Mouse (Mus musculus): ENCODE data around the gene Cstf1.

The Cstf1 gene

DNA sequence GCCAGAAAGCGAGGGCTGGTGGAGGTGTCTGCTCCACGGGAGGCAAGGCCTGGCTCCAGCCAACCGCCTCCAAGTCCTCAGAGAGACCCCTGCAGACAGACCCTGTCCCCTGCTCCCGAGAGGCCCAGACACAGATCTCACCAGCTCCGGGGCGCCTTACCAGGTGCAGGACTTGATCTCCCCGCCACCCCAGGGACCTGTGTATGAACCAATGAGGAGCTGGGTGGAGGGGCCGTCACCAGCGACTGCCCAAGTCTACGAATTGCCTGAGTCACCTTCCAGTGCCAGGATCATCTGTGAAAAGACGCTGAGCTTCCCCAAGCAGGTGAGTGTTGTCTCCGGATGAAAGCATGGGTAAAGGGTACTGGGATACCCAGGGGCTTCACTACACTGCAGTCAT is 45.7 kb downstream of the Cstf1 start:
- DNase-seq (ENCODE audit: low read depth, low spot score): no peak

DNA sequence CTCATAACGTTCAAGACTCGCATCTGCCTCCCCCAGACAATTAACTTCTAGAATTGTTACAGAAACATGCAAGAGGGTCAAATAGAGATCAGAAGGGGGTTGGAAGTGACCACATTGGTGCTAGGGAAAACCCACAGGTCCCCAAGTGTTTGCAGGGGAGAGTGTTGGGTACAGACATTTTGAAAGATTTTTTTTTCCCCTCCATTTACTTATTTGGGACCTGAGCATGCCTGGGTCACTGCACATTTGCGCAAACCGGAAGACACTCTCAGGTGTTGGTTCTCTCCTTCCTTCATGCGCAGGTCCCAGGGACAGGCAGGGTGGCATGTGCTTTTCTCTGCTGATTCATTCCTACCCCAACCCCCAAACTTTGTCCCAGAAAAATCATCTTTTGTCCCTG is 46.4 kb downstream of the Cstf1 start:
- DNase-seq (ENCODE audit: low read depth, low spot score): no peak

DNA sequence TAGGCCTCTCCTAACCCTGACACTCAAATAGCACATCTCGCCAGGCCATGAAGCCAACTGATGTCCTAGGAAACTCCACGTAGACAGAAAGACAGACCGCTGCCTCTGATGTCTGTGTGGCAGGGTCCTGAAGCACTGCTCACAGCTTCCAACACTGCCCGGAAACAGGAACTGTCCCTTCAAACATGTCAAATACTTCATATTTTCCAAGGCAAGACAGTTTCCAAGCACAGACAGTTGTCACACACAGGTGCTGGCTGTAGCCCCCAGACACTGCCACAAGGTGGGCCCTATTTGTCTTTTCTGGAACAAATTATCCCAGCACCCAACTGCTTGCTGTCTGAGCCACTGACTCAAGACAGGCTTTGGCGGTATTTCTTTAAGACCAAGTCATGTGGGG is 47.7 kb downstream of the Cstf1 start:
- no peak for DNase-seq (ENCODE audit: low read depth, low spot score)

DNA sequence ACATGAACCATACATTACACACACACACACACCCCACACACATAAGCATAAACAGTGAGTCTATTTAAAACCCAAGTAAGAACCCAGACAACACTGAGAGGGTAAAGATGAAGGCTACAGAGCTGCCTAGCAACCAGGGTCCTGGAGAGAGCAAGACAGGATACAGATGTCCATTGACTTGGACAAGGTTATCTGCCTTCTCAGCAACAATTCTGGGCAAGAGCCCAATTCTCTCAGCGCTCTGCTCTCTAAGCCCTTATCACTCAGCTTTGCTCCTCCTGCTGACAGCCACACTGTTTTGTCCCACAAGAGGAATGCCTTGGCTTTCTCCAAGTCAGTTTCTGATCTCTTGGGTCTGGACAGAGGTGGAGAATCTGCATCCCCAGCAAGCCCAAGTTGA is 60.1 kb downstream of the Cstf1 start:
- DNase-seq (ENCODE audit: low read depth, low spot score): no peak

All from CD4-positive helper T cell, adult 2 months (primary cell).